Mouse (Mus musculus) kidney, postnatal 10 days (tissue): Measurements from ENCODE around the gene Cyp1a2.
"Not testable (repeated sequence)": the region's sequence is repeated elsewhere in the genome, so short reads cannot be mapped to it uniquely, and the experiment has no call there.

ENCODE experiments used
- DNase-seq: peaks from one replicate; pipeline ENCODE4 v3.0.0; 2021; ENCODE audit warnings: mixed read lengths

Cyp1a2 gene

GRCm38 (mm10) chr9:57683520-57683919 lies at the start of gene Cyp1a2:
Gene Cyp1a2 (minus strand): TSS chr9:57683703.
- DNase-seq, result no peak

GRCm38 (mm10) chr9:57728312-57728711 lies 44.8 kb upstream of the Cyp1a2 start:
- DNase-seq, result no peak

GRCm38 (mm10) chr9:57724701-57725100 lies 41.2 kb upstream of the Cyp1a2 start:
- DNase-seq, result no peak

GRCm38 (mm10) chr9:57723796-57724195 lies 40.3 kb upstream of the Cyp1a2 start:
- no peak for DNase-seq

GRCm38 (mm10) chr9:57723315-57723715 lies 39.8 kb upstream of the Cyp1a2 start:
- DNase-seq, result peak; percentile 34

GRCm38 (mm10) chr9:57722371-57722770 lies 38.9 kb upstream of the Cyp1a2 start:
- DNase-seq, result no peak

- DNase-seq, result no peak
Observed at GRCm38 (mm10) chr9:57720736-57721135, 37.2 kb upstream of the Cyp1a2 start.

- no peak for DNase-seq
Observed at GRCm38 (mm10) chr9:57718408-57718807, 34.9 kb upstream of the Cyp1a2 start.

- DNase-seq, result no peak
Observed at GRCm38 (mm10) chr9:57712194-57712593, 28.7 kb upstream of the Cyp1a2 start.

GRCm38 (mm10) chr9:57710214-57710613 lies 26.7 kb upstream of the Cyp1a2 start:
- DNase-seq, result not testable (repeated sequence)

GRCm38 (mm10) chr9:57708720-57709274 lies 25.3 kb upstream of the Cyp1a2 start:
- DNase-seq, result peak; percentile 63

GRCm38 (mm10) chr9:57708068-57708719 lies 24.7 kb upstream of the Cyp1a2 start, which contains the start of gene Edc3:
Gene Edc3 (plus strand): TSS chr9:57708540.
- DNase-seq, result peak; percentile 96

GRCm38 (mm10) chr9:57706496-57706895 lies 23.0 kb upstream of the Cyp1a2 start:
- no peak for DNase-seq

GRCm38 (mm10) chr9:57698466-57699150 lies 15.1 kb upstream of the Cyp1a2 start:
- DNase-seq, result no peak

GRCm38 (mm10) chr9:57697380-57697779 lies 13.9 kb upstream of the Cyp1a2 start:
- no peak for DNase-seq

GRCm38 (mm10) chr9:57696380-57697285 lies 13.1 kb upstream of the Cyp1a2 start:
- DNase-seq, result peak; percentile 58

- DNase-seq, result peak; percentile 32
Observed at GRCm38 (mm10) chr9:57694108-57694507, 10.6 kb upstream of the Cyp1a2 start.

GRCm38 (mm10) chr9:57688606-57689005 lies 5.1 kb upstream of the Cyp1a2 start:
- no peak for DNase-seq

GRCm38 (mm10) chr9:57688158-57688557 lies 4.7 kb upstream of the Cyp1a2 start:
- DNase-seq, result peak; percentile 42

- no peak for DNase-seq
Observed at GRCm38 (mm10) chr9:57687751-57688150, 4.2 kb upstream of the Cyp1a2 start, which contains the start of gene Cyp1a1. Gene Cyp1a1 (plus strand): TSS chr9:57687928.

- DNase-seq, result no peak
Observed at GRCm38 (mm10) chr9:57686011-57686410, 2.5 kb upstream of the Cyp1a2 start.

- DNase-seq, result no peak
Observed at GRCm38 (mm10) chr9:57681411-57681810, 2.1 kb downstream of the Cyp1a2 start.

GRCm38 (mm10) chr9:57671500-57671899 lies 12.0 kb downstream of the Cyp1a2 start:
- DNase-seq, result no peak
